Mouse (Mus musculus): ENCODE measurements around the gene Tcp1. TPM values are rescaled to one million over a fixed set of nuclear protein-coding genes. Genes with fewer than 3 reads are reported as not detected.
"Not testable (repeated sequence)": the region's sequence is repeated elsewhere in the genome, so short reads cannot be mapped to it uniquely, and the experiment has no call there.

The Tcp1 gene
- polyA plus RNA-seq, 1 experiment from 2014 or later: 487 TPM

DNA sequence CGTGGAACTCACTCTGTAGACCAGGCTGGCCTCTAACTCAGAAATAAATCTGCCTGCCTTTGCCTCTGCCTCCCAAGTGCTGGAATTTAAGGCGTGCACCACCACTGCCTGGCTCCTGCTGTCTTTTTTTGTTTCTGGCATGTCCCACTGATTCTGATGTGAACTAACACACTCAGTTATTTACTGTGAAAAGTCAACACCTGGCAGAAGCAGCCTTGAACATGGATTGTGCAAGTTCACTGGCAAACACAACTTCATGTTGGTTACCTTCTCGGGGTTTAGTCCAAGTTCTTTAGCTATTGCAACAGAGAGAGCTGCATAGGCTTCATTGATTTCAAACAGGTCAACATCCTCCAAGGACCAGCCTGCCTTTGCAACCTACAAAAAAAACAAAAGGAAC, 9.5 kb downstream of the Tcp1 start:
- no peaks in the 10 kb centered on the region for H3K27me3 ChIP-seq (ENCODE audit: insufficient read depth, poor library complexity, severe bottlenecking)
- WGBS: 88% methylated on average over 3 of the region's 3 CpGs
- H3K9me3 ChIP-seq: no peaks in the 10 kb centered on the region
- DNase-seq (ENCODE audit: low spot score): no peak
- H3K27ac ChIP-seq: no peak overlapping the region
- H3K36me3 ChIP-seq: peaks cover 79% of the 10 kb centered on the region
- H3K4me1 ChIP-seq: no peaks in the 10 kb centered on the region
- H3K4me3 ChIP-seq: no peak overlapping the region

DNA sequence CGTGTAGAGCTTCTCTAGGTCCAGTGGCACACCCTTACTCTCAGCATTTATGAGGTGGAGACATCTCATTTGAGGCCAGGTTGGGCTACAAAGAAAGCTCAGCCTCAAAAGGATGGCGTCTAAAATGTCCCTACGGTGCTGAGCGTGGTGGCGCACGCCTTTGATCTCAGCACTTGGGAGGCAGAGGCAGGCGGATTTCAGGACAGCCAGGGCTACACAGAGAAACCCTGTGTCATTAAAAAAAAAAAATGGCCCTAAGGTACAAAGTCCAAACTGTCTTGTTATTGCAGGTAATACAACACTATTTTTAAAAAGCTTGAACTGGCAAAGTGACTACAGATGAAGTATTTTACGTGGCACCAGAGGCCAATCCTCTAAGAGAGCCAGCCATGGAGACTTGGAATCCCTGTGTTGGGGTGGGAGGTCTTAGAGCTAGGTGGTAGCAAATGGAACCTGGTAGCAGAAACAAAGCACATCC, 10.2 kb downstream of the Tcp1 start:
- Histone ChIP-seq H3K4me1 (no peaks in the 10 kb centered on the region), H3K9me3 (no peaks in the 10 kb centered on the region), H3K27ac (no peak overlapping the region), H3K36me3 (peaks cover 71% of the 10 kb centered on the region), H3K4me3 (no peak overlapping the region), H3K27me3 (ENCODE audit: insufficient read depth, poor library complexity, severe bottlenecking) (no peaks in the 10 kb centered on the region)
- no peak for DNase-seq (ENCODE audit: low spot score)
- WGBS: 88% methylated on average over 8 of the region's 8 CpGs

DNA sequence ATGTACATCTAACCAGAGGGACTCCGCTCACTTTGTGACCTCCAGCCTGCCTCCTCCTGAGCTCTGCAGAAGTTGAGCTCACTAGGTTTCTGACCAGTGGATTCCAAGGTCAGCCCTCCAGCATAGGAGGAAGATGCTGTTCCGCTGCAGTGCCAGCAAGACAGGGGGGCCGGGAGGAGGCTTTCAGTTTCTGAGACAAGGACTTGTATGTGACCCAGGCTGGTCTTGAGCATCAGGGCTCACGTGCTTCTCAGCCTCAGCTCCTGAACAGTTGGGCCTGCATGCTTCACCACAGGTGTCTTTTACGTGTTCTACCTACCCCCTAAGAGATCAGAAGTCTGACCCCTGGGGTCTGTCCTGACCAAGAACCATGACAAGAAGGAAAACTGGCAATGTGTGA, 16.1 kb downstream of the Tcp1 start:
- DNase-seq (ENCODE audit: low spot score): peak; percentile 72
- H3K27ac ChIP-seq; H3K27me3 ChIP-seq (ENCODE audit: insufficient read depth, poor library complexity, severe bottlenecking); H3K4me1 ChIP-seq; H3K4me3 ChIP-seq; H3K9me3 ChIP-seq: not testable (repeated sequence)
- H3K36me3 ChIP-seq: peaks cover 14% of the 10 kb centered on the region; the same call in 1 of the 2 replicates
- WGBS: 90% methylated on average over 5 of the region's 5 CpGs

DNA sequence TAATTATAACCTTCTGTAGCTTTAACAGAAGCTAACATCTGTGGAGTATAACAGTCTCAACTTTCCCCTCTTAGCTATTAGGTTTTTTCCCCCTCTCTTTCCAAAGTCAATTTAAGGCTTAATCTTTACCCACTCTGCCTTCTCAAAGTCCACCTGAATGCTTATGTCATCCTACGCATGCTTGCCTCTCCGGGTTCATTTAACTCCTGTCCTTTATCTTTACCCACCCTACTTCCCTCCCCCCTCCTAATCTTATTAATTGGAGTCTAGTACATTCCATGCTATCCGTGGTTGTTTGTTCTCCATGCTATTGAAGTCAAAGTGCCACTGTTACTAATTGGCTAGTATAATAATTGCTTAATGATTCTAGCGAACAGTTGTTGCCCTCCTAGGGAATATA, 20.2 kb downstream of the Tcp1 start:
- H3K4me1 ChIP-seq: peaks cover 7% of the 10 kb centered on the region
- DNase-seq (ENCODE audit: low spot score): no peak
- no peaks in the 10 kb centered on the region for H3K27me3 ChIP-seq (ENCODE audit: insufficient read depth, poor library complexity, severe bottlenecking)
- no peaks in the 10 kb centered on the region for H3K9me3 ChIP-seq
- no peak overlapping the region for H3K27ac ChIP-seq
- WGBS: 68% methylated on average over 4 of the region's 4 CpGs
- H3K4me3 ChIP-seq: no peak overlapping the region
- H3K36me3 ChIP-seq: no peaks in the 10 kb centered on the region

DNA sequence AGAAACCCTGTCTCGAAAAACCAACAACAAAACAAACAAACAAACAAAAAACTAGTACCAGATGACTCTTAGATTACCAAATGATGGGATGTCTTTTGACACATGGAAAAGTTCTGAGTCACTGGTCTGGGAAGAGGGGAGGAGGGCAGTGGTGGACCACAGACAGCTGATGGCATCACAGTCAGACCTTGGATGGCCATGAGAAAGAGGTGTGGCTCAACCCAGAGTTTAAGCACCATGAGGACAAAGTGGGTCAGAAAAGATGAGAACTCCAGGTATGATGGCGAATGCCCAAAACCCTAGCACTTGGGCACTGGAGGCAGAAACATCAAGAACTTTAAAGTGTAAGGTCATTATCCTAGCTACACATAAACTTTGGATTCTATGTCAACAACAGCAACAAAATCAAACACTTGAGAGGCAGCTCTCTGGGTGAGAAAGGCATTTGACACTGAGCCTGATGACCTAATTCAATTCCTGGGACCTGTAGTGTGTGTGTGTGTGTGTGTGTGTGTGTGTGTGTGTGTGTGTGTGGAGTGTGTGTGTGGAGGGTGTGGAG, 22.0 kb downstream of the Tcp1 start:
- H3K27me3 ChIP-seq (ENCODE audit: insufficient read depth, poor library complexity, severe bottlenecking): no peaks in the 10 kb centered on the region
- H3K27ac ChIP-seq: no peak overlapping the region
- no peak for DNase-seq (ENCODE audit: low spot score)
- peaks cover 3% of the 10 kb centered on the region for H3K36me3 ChIP-seq
- WGBS: 74% methylated on average over 2 of the region's 2 CpGs
- H3K4me1 ChIP-seq: peaks cover 7% of the 10 kb centered on the region
- H3K9me3 ChIP-seq: no peaks in the 10 kb centered on the region
- H3K4me3 ChIP-seq: no peak overlapping the region

DNA sequence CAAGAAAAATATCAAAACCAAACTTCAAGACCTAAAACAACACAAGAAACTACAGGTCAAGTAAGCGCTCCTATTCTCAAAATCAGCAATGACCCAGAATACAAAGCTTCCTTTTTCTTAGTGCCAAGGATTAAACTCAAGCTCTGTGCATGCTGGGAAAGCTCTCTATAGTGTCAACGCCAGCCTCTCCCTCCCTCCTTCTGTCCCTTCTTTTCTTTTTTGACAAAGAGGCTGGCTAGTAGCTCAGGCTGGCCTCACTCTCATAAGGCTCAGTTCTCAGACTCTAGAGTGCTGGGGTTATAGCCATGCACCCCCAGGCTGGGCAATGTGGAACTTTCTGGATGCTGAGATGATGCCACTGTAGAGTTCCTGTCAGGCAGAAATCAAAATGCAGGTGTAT, 22.6 kb downstream of the Tcp1 start:
- WGBS: 57% methylated on average over 2 of the region's 2 CpGs
- Histone ChIP-seq H3K27me3 (ENCODE audit: insufficient read depth, poor library complexity, severe bottlenecking) (no peaks in the 10 kb centered on the region), H3K4me1 (peaks cover 7% of the 10 kb centered on the region), H3K27ac (no peak overlapping the region), H3K36me3 (peaks cover 9% of the 10 kb centered on the region), H3K4me3 (no peak overlapping the region), H3K9me3 (no peaks in the 10 kb centered on the region)
- no peak for DNase-seq (ENCODE audit: low spot score)

DNA sequence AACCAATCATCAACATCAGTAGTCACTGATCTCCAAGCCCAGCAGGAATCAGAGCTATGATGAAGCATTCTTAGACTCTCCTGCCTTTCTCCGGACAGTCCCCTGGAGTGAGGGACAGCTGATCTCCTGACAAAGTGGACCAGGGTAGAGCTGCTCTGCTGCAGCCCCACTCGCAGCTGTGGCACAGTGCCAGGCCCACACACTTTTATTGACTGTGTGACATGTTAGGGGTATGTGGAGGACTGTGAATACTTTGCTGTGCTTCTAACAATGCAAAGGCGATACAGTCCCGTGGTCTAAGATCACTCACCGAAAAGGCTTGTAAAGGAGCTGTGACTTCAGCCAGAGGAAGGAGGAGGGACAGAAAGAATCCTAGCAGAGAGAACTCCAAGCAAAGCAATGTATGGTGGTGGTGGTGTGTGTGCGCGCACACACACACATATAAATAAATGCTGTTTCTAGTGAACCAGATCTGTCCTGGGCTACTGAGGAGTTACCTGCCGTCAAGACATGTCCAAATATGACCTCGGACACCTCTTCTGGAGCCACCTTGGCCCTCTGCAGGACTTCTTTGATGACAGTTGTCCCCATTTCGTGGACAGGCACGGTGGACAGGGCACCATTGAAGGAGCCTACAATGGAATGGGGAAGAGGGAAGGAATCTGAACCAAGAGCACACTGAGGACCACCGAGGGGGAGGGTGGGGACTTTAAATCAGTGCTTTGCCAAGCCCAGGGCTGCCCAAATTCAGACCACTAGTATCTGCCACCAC, 24.1 kb downstream of the Tcp1 start:
- H3K27ac ChIP-seq; H3K27me3 ChIP-seq (ENCODE audit: insufficient read depth, poor library complexity, severe bottlenecking); H3K4me1 ChIP-seq; H3K9me3 ChIP-seq; DNase-seq (ENCODE audit: low spot score): not testable (repeated sequence)
- Histone ChIP-seq H3K36me3 (peaks cover 22% of the 10 kb centered on the region), H3K4me3 (peak overlapping the region; percentile 52)
- 53% methylated on average over 3 of the region's 12 CpGs for WGBS

DNA sequence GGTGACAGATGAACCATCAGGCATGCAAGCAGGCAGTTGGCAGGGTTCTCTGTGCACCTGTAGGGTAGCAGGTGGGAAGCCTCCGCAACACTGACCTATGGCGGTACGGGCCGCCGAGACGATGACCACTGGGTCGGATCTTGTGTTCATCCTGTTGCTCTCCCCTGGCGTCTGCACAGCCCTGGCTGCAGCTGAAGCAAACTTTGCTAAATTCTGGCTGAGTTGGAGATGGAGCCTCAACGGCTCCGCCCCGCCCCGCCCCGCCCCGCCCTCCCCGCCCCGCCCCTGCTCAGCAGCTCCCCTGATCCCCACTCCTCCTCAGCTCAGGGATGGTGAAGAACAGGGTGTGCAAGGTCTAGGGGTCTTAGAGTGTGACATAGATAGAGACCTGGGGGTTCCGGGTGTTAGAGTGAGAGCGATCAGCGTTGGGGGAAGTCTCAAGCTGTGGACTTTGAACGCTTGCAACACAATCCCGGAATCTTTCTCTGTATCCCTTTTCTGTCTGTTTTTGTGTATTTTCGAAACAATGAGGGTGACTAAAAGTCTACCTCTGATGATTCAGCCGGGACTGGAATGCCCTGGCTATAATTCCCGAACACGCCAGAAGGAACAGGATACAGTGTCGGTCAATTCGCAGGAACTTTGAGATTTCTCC, 24.8 kb downstream of the Tcp1 start, which contains the start of gene Acat3:
Gene Acat3 (minus strand): TSS at position 450 of the 655 bp plus-strand sequence.
- peaks cover 7% of the 10 kb centered on the region for H3K4me1 ChIP-seq
- no peaks in the 10 kb centered on the region for H3K9me3 ChIP-seq
- H3K27ac ChIP-seq: no peak within 1 kb of the TSS
- peaks cover 29% of the 10 kb centered on the region for H3K36me3 ChIP-seq
- 18% methylated on average over 27 of the region's 27 CpGs for WGBS
- H3K27me3 ChIP-seq (ENCODE audit: insufficient read depth, poor library complexity, severe bottlenecking): no peaks in the 10 kb centered on the region
- peak within 1 kb of the TSS; percentile 52 for H3K4me3 ChIP-seq
- DNase-seq (ENCODE audit: low spot score): no peak

DNA sequence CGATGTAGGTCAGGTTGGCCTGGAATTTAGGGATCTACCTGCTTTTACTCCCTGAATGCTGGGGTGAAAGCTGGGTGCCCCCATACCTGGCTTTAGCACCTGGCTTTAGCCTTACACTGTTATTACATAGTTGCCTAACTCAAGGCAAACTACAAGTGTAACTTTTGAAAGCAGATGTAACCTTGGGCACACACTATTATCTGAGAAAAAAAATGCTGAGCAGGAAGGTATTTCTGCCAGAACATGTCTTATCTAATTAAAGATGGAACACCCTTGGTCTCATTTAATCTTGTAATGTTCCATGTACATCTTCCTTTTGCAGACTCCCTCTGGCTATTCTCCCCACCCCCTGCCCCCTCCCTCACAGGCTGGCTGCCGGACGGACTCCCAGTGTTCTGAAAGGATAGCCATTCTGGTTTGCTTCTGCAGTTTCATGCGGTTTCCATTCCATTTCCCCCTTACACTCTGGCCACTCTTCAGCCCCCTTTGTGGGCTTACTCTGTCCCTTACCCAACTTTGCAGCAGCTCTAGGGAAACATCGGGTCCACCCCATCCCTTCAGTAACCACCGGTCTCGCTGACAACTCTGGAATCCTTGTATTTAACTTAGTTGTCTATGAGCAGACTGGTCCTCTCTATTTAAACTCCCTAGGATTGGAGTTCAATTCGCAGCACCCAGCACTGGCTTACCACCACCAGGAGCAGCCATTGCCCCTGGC, 26.2 kb downstream of the Tcp1 start:
- no peaks in the 10 kb centered on the region for H3K27me3 ChIP-seq (ENCODE audit: insufficient read depth, poor library complexity, severe bottlenecking)
- 77% methylated on average over 8 of the region's 8 CpGs for WGBS

DNA sequence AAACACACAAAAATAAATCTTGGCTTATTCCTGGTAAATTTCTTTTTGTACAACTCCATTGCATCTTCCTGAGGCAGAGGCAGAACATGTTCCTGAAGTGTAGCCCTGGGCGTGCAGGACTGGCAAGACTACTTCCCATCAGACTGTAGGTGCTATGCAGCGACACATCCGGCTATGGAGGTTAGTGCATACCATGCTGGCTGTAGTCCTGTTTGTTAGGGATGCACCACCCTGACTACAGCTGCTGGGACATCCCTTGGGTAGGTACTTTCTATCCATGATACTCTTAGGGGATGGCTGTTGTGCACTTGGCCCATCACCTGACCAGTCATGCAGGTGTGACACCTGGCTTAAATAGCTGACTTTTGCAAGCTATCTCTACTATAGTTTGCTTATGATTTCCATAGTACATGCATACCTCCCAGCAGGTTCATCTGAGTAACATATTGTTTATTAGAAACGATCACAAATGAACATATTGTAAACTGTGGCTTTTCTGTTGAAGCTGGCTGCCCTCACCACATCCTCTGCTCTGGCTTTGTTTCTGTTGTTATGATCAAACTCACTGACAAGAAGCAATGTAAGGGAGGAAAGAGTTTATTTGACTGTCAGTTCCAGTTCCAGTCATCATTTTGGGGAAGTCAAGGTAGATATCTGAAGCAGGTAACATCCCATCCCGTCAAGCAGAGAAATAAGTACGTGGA, 27.1 kb downstream of the Tcp1 start:
- WGBS: 92% methylated on average over 6 of the region's 6 CpGs
- no peaks in the 10 kb centered on the region for H3K9me3 ChIP-seq
- H3K4me3 ChIP-seq: no peak overlapping the region
- peaks cover 45% of the 10 kb centered on the region for H3K36me3 ChIP-seq
- peak; percentile 61 for DNase-seq (ENCODE audit: low spot score)
- H3K27me3 ChIP-seq (ENCODE audit: insufficient read depth, poor library complexity, severe bottlenecking): no peaks in the 10 kb centered on the region
- H3K27ac ChIP-seq: no peak overlapping the region
- peaks cover 7% of the 10 kb centered on the region for H3K4me1 ChIP-seq

More for the DNA sequence above, 26.2 kb downstream of the Tcp1 start:
- H3K9me3 ChIP-seq: no peaks in the 10 kb centered on the region
- no peak overlapping the region for H3K27ac ChIP-seq
- H3K4me1 ChIP-seq: peaks cover 7% of the 10 kb centered on the region
- H3K36me3 ChIP-seq: peaks cover 40% of the 10 kb centered on the region
- H3K4me3 ChIP-seq: no peak overlapping the region
- DNase-seq (ENCODE audit: low spot score): no peak

DNA sequence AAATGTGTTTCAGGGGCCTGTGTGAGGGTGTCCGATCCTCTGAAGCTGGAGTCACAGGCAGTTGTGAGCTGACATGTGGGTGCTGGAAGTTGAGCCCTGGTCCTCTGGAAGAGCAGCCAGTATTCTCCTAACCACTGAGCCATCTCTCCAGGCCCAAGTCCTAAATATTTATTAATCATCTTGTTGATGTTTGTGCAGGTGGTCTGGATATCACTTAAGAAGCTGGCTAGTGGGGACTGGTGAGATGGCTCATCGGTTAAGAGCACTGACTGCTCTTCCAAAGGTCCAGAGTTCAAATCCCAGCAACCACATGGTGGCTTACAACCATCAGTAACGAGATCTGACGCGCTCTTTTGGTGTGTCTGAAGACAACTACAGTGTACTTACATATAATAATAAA, 34.2 kb downstream of the Tcp1 start:
- Histone ChIP-seq H3K4me3 (no peak overlapping the region), H3K27ac (no peak overlapping the region), H3K36me3 (peaks cover 72% of the 10 kb centered on the region), H3K4me1 (no peaks in the 10 kb centered on the region), H3K27me3 (ENCODE audit: insufficient read depth, poor library complexity, severe bottlenecking) (no peaks in the 10 kb centered on the region), H3K9me3 (no peaks in the 10 kb centered on the region)
- 96% methylated on average over 5 of the region's 5 CpGs for WGBS
- no peak for DNase-seq (ENCODE audit: low spot score)

DNA sequence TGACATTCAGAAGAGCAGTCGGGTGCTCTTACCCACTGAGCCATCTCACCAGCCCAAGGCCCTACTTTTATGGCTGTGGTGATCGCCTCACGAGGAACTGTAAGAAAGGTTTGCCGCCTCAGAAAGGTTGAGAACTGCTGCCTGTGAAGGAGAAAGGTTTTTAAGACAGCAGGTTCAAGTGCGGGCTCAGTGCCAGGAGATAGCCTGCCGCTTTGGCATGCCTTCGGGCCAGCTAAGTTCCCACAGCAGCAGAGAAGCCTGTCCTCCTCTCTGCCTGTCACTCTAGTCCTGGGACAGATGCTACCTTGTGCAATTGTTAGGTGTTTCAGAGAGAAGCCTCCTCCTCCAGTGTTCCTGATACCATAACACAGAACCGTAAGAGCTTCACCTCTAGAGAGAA, 41.2 kb downstream of the Tcp1 start:
- H3K27me3 ChIP-seq (ENCODE audit: insufficient read depth, poor library complexity, severe bottlenecking): no peaks in the 10 kb centered on the region
- no peaks in the 10 kb centered on the region for H3K9me3 ChIP-seq
- no peak overlapping the region for H3K27ac ChIP-seq
- no peak for DNase-seq (ENCODE audit: low spot score)
- H3K4me1 ChIP-seq: peaks cover 8% of the 10 kb centered on the region
- H3K36me3 ChIP-seq: peaks cover 34% of the 10 kb centered on the region
- 89% methylated on average over 8 of the region's 8 CpGs for WGBS
- no peak overlapping the region for H3K4me3 ChIP-seq

Measured in heart, embryonic 10.5 days (tissue).